Mouse (Mus musculus) mesoderm, embryonic 11.5 days (tissue): Measurements from ENCODE around the gene Scgb2b21.
A peak's percentile ranks its signal among the peaks of the same experiment; 100 is the strongest.

Source experiments
- DNase-seq: peaks from one replicate; pipeline ENCODE4 v3.0.0-alpha.2; 2012; ENCODE audit warnings: low read depth, low spot score

The Scgb2b21 gene

GRCm38 (mm10) chr7:33520358-33520757 lies at the start of gene Scgb2b21:
Scgb2b21 (minus strand) TSS chr7:33520458.
- no peak for DNase-seq

GRCm38 (mm10) chr7:33543420-33543819 lies 23.2 kb upstream of the Scgb2b21 start:
- DNase-seq: peak; percentile 13
